Mouse (Mus musculus): Measurements from ENCODE around the gene Snap47. TPM values are rescaled to one million over a fixed set of nuclear protein-coding genes. Genes with fewer than 3 reads are reported as not detected.

Gene Snap47
- 119 and 124 TPM in 2 replicates for polyA plus RNA-seq (2015; fragmentation: Nextera tagmentation; extraction: Ambion mirVana)

DNA sequence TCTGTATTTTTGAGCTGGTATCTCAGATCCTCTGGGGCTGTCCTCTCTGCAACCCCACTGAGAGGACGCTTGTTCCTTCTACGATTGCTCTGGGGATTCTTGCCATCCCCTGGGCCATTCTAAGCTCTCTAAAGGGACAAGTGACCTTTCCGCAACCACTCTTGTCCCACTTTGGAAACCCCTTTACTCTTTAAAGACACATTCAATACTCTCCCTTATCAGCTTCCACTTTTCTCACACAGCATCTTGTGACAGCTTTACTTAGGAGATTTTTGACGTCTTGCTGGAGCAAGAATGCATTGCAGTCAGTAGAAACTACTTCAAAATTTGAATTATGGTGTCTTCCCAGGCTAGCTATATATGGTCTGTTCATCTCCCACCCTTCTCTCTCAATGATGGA lies at the start of gene Snap47:
Gene Snap47 (minus strand): TSS at position 101 of the 400 bp plus-strand sequence.
- Histone ChIP-seq H3K27me3 (ENCODE audit: insufficient read depth, low read length) (no peaks in the 10 kb centered on the region), H3K4me3 (ENCODE audit: low read length) (peak within 1 kb of the TSS; percentile 87), H3K9ac (replicated peaks; ENCODE audit: low read length) (peak within 1 kb of the TSS; percentile 87), H3K4me2 (replicated peaks; ENCODE audit: low read depth, low read length) (peak within 1 kb of the TSS; percentile 73), H3K9me3 (ENCODE audit: low read length) (no peaks in the 10 kb centered on the region), H3K27ac (ENCODE audit: low read length) (peak within 1 kb of the TSS; percentile 87), H3K36me3 (ENCODE audit: insufficient read depth, low read length) (peaks cover 34% of the 10 kb centered on the region), H3K4me1 (ENCODE audit: insufficient read depth, low read length) (peaks cover 17% of the 10 kb centered on the region)
- ATAC-seq (ENCODE audit: low FRiP score, low TSS enrichment) = no peak
- 71% methylated on average over 4 of the region's 4 CpGs for WGBS

DNA sequence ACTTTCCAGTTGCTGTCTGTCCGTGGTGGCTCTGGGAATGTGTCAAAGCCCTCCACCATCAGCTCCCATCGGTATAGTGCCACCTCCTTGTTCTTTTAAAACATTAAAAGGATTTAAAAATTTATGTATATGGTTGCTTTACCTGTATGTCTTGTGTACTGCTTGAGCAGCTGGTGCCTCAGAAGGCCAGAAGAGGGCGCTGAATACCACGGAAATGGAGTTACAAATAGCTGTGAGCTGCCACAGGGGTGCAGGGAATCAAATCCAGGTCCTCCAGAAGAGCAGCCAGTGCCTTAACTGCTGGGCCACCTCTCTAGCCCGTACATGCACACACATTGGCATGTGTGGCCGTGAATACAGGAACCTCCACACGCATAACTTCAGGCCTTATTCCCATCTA lies 46.8 kb upstream of the Snap47 start:
- WGBS = 92% methylated on average over 7 of the region's 7 CpGs
- Histone ChIP-seq H3K4me3 (ENCODE audit: low read length) (no peak overlapping the region), H3K9me3 (ENCODE audit: low read length) (no peaks in the 10 kb centered on the region; the same call in 1 of the 2 replicates), H3K36me3 (ENCODE audit: insufficient read depth, low read length) (peaks cover 96% of the 10 kb centered on the region), H3K4me1 (ENCODE audit: insufficient read depth, low read length) (no peaks in the 10 kb centered on the region), H3K27me3 (ENCODE audit: insufficient read depth, low read length) (no peaks in the 10 kb centered on the region), H3K9ac (replicated peaks; ENCODE audit: low read length) (no peak overlapping the region), H3K4me2 (replicated peaks; ENCODE audit: low read depth, low read length) (no peak overlapping the region), H3K27ac (ENCODE audit: low read length) (no peak overlapping the region)
- no peak for ATAC-seq (ENCODE audit: low FRiP score, low TSS enrichment)

DNA sequence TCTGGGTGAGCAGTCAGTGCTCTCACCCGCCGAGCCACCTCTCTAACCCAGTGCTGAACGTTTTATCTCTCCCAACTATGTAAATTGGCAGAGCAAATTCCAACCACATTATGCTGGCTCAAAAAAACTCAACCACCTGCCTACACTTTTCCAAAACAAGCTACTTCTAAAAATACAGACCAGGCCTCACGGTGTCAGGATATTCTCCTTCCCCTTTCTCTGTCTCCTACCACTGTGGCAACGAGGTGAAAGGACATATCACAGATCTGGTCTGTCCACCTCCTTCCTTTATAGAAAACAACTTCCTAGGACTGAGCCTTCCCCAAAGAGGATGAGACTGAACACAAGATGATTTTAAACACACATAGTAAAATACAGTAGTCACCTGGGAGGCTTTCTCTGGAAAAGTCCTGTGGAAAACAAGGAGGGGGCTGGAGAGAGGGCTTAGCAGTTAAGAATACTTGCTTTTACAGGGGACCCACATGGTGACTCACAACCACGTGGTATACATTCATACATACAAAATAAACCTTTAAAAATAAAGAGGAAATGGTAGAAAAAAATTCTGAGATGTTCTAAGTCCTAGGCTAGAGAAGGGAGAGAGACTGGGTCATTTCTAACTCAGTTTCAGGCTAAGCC lies 45.8 kb upstream of the Snap47 start:
- no peak overlapping the region for H3K4me2 ChIP-seq (replicated peaks; ENCODE audit: low read depth, low read length)
- no peak for ATAC-seq (ENCODE audit: low FRiP score, low TSS enrichment)
- 84% methylated on average over 6 of the region's 6 CpGs for WGBS
- peaks cover 96% of the 10 kb centered on the region for H3K36me3 ChIP-seq (ENCODE audit: insufficient read depth, low read length)
- H3K4me1 ChIP-seq (ENCODE audit: insufficient read depth, low read length) = no peaks in the 10 kb centered on the region
- no peak overlapping the region for H3K4me3 ChIP-seq (ENCODE audit: low read length)
- no peak overlapping the region for H3K27ac ChIP-seq (ENCODE audit: low read length)
- H3K27me3 ChIP-seq (ENCODE audit: insufficient read depth, low read length) = no peaks in the 10 kb centered on the region
- H3K9me3 ChIP-seq (ENCODE audit: low read length) = no peaks in the 10 kb centered on the region; the same call in 1 of the 2 replicates
- no peak overlapping the region for H3K9ac ChIP-seq (replicated peaks; ENCODE audit: low read length)

DNA sequence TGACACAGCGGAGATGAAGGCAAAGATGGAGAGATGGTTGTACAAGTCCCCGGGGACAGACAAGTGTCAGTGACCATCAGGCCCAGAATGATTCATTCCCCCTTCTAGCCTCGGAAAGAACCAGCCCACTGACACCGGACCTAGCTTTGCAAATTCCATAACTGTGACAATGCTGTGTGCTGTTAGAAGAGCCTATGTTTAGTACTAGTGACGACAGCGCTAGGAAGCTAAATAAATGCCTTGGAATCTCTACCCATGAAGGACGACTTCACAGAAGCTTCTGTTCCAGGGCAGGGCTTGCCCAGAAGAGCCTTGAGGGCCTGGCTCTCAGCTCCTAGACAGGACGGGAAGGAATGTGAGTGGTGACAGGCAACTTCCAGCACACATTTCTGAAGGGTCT lies 35.2 kb upstream of the Snap47 start:
- Histone ChIP-seq H3K4me2 (replicated peaks; ENCODE audit: low read depth, low read length) (no peak overlapping the region), H3K27ac (ENCODE audit: low read length) (no peak overlapping the region), H3K4me1 (ENCODE audit: insufficient read depth, low read length) (no peaks in the 10 kb centered on the region), H3K9ac (replicated peaks; ENCODE audit: low read length) (no peak overlapping the region), H3K27me3 (ENCODE audit: insufficient read depth, low read length) (no peaks in the 10 kb centered on the region), H3K36me3 (ENCODE audit: insufficient read depth, low read length) (peaks cover 42% of the 10 kb centered on the region), H3K9me3 (ENCODE audit: low read length) (no peaks in the 10 kb centered on the region), H3K4me3 (ENCODE audit: low read length) (no peak overlapping the region)
- ATAC-seq (ENCODE audit: low FRiP score, low TSS enrichment) = no peak
- 85% methylated on average over 8 of the region's 8 CpGs for whole genome bisulfite sequencing

DNA sequence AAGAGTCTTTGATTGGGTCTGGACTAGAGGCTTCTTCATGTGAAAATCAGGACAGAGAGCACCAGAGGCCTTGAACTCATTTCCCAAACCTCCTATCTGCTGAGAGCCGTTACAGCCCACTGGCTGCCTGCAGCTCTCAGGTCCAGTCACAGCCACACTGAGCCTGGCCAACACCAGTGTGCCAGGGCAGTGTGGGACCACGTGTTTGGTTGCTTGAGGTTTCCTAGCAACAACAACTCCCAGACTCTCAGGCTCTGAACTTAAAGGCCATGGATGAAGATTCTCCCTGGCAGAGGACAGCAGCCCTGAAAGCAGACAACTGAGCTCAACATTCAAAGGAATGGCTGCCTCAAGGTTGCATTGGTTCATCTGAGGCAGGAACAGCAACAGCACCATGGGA lies 34.7 kb upstream of the Snap47 start:
- Histone ChIP-seq H3K27ac (ENCODE audit: low read length) (no peak overlapping the region), H3K4me3 (ENCODE audit: low read length) (no peak overlapping the region), H3K27me3 (ENCODE audit: insufficient read depth, low read length) (no peaks in the 10 kb centered on the region), H3K4me1 (ENCODE audit: insufficient read depth, low read length) (no peaks in the 10 kb centered on the region), H3K9me3 (ENCODE audit: low read length) (no peaks in the 10 kb centered on the region), H3K4me2 (replicated peaks; ENCODE audit: low read depth, low read length) (no peak overlapping the region), H3K36me3 (ENCODE audit: insufficient read depth, low read length) (peaks cover 37% of the 10 kb centered on the region), H3K9ac (replicated peaks; ENCODE audit: low read length) (no peak overlapping the region)
- ATAC-seq (ENCODE audit: low FRiP score, low TSS enrichment) = no peak
- WGBS = 56% methylated on average over 2 of the region's 2 CpGs

DNA sequence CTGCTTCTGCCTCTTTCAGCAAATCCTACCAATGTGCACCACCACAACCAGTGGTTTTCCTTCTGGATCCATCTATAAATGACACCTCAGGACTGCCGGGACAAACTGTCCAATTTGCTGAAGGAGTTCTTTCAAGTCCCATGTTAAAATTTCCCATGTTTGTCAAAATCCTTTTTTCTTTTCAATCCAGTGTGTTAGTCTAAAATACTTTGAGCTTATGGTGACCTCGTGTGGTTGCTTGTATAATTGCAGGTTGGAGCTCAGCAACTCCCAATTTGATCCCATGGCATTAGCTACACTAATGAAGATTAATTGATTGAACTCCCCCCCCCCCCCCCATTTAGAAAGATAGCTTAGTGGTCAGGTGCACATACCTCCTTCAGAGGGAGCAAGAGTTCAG lies 32.2 kb upstream of the Snap47 start:
- H3K4me2 ChIP-seq (replicated peaks; ENCODE audit: low read depth, low read length) = no peak overlapping the region
- no peaks in the 10 kb centered on the region for H3K4me1 ChIP-seq (ENCODE audit: insufficient read depth, low read length)
- no peak for ATAC-seq (ENCODE audit: low FRiP score, low TSS enrichment)
- no peak overlapping the region for H3K4me3 ChIP-seq (ENCODE audit: low read length)
- H3K9ac ChIP-seq (replicated peaks; ENCODE audit: low read length) = no peak overlapping the region
- H3K36me3 ChIP-seq (ENCODE audit: insufficient read depth, low read length) = peaks cover 24% of the 10 kb centered on the region
- no peak overlapping the region for H3K27ac ChIP-seq (ENCODE audit: low read length)
- 8% methylated on average over 2 of the region's 2 CpGs for WGBS
- no peaks in the 10 kb centered on the region for H3K9me3 ChIP-seq (ENCODE audit: low read length)
- H3K27me3 ChIP-seq (ENCODE audit: insufficient read depth, low read length) = no peaks in the 10 kb centered on the region

- no peaks in the 10 kb centered on the region for H3K36me3 ChIP-seq (ENCODE audit: insufficient read depth, low read length)
- H3K4me2 ChIP-seq (replicated peaks; ENCODE audit: low read depth, low read length) = no peak overlapping the region
- no peak overlapping the region for H3K4me3 ChIP-seq (ENCODE audit: low read length)
- H3K4me1 ChIP-seq (ENCODE audit: insufficient read depth, low read length) = no peaks in the 10 kb centered on the region
- no peaks in the 10 kb centered on the region for H3K27me3 ChIP-seq (ENCODE audit: insufficient read depth, low read length)
- H3K9ac ChIP-seq (replicated peaks; ENCODE audit: low read length) = no peak overlapping the region
- H3K9me3 ChIP-seq (ENCODE audit: low read length) = no peaks in the 10 kb centered on the region
- WGBS = 66% methylated on average over 6 of the region's 6 CpGs
- no peak overlapping the region for H3K27ac ChIP-seq (ENCODE audit: low read length)
- no peak for ATAC-seq (ENCODE audit: low FRiP score, low TSS enrichment)
Measured at GRCm38 (mm10) chr11:59477240-59477639, 26.3 kb upstream of the Snap47 start.

DNA sequence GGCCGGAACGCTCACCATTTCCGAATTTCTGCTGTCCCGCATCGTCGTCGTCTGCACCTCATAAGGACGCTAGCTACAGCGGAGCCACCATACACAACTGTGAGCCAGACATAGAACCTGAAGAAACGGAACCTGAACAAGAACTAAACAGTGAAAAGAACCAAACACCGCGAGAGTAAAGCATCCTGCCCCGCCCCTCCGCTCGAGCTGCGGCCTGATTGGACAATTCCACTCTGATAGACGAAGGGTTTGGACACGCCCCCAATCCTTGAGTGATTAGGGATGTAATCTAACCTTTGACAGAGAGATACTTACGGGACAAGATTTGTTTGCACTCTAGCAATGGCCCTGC lies 21.3 kb upstream of the Snap47 start, which contains the start of gene Zfp867:
Gene Zfp867 (minus strand): TSS at position 149 of the 352 bp plus-strand sequence.
- Histone ChIP-seq H3K9me3 (ENCODE audit: low read length) (no peaks in the 10 kb centered on the region), H3K9ac (replicated peaks; ENCODE audit: low read length) (peak within 1 kb of the TSS; percentile 94), H3K27me3 (ENCODE audit: insufficient read depth, low read length) (no peaks in the 10 kb centered on the region), H3K27ac (ENCODE audit: low read length) (peak within 1 kb of the TSS; percentile 82), H3K36me3 (ENCODE audit: insufficient read depth, low read length) (no peaks in the 10 kb centered on the region), H3K4me3 (ENCODE audit: low read length) (peak within 1 kb of the TSS; percentile 92), H3K4me2 (replicated peaks; ENCODE audit: low read depth, low read length) (peak within 1 kb of the TSS; percentile 91), H3K4me1 (ENCODE audit: insufficient read depth, low read length) (0 out of 2 replicates have a peak, but pooled peaks cover 8% of the 10 kb centered on the region)
- 0% methylated on average over 19 of the region's 19 CpGs for WGBS
- ATAC-seq (ENCODE audit: low FRiP score, low TSS enrichment) = peak; percentile 88

DNA sequence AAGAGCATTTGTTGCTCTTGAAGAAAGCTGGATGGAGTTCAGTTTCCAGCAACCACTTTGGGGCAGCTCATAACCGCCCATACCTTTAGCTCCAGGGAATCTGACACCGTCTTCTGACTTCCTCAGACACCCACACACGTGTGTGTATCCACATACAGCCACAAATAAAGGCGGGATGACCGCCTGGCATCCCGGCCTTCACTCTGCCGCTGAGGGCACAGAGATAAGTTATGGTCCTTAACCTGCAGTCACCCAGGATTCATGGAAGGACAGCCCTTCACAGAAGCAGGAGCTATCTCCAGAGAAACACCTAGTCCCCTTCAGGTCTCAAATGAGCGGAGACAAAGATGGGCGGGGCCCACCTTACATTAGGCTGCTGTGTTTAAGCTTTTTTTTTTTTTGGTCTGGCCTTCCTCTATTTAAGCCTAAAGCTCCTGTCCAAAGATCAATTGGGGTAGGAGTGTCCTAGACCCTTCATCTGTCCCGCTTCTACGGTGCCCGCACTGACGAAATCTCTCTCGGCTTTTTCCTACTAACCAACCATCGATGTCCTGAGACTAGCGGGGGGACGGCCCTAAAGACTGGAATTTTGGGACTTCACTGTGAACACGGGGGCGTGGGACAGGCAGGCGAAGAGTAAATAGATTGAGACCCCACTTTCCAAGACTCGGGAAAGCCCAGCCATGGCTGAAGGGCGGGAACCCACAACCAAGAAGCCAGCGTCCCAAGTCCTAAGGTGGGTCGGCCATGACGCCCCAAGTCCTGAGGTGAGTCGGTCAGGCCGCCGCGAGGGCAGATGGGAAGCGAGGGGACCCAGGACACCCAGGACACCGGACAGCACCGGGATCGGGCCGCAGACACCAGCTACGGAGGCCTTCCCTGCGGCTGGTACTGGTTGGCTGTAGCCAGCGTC lies 20.7 kb upstream of the Snap47 start:
- ATAC-seq (ENCODE audit: low FRiP score, low TSS enrichment) = peak; percentile 78
- Histone ChIP-seq H3K4me2 (replicated peaks; ENCODE audit: low read depth, low read length) (peak overlapping the region; percentile 91), H3K27me3 (ENCODE audit: insufficient read depth, low read length) (no peaks in the 10 kb centered on the region), H3K36me3 (ENCODE audit: insufficient read depth, low read length) (no peaks in the 10 kb centered on the region), H3K4me1 (ENCODE audit: insufficient read depth, low read length) (0 out of 2 replicates have a peak, but pooled peaks cover 8% of the 10 kb centered on the region), H3K27ac (ENCODE audit: low read length) (peak overlapping the region; percentile 82), H3K9ac (replicated peaks; ENCODE audit: low read length) (peak overlapping the region; percentile 94), H3K9me3 (ENCODE audit: low read length) (no peaks in the 10 kb centered on the region), H3K4me3 (ENCODE audit: low read length) (peak overlapping the region; percentile 92)
- 3% methylated on average over 37 of the region's 37 CpGs for WGBS

DNA sequence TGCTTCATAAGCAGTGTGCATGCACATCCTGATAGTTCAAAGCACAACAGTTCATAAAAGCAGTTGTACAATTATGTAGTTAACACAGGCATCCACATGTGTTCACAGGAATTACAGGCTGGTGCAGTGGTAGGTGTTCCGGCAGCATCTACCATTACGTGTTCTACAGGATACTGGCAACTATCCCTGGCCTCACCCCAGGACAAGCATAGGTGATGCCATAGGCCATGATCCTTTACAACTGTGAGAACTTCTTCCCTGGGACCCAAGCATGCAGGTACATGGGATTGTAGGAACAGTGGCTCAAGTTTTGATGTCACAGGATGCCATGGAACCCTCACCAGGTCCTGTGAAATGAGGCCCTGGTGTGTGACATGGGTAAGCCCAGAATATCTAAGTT lies 9.5 kb upstream of the Snap47 start:
- 96% methylated on average over 2 of the region's 2 CpGs for WGBS
- no peak for ATAC-seq (ENCODE audit: low FRiP score, low TSS enrichment)
- H3K9me3 ChIP-seq (ENCODE audit: low read length) = peaks cover 20% of the 10 kb centered on the region
- H3K9ac ChIP-seq (replicated peaks; ENCODE audit: low read length) = no peak overlapping the region
- H3K4me3 ChIP-seq (ENCODE audit: low read length) = no peak overlapping the region
- H3K4me2 ChIP-seq (replicated peaks; ENCODE audit: low read depth, low read length) = no peak overlapping the region
- H3K27ac ChIP-seq (ENCODE audit: low read length) = no peak overlapping the region
- no peaks in the 10 kb centered on the region for H3K27me3 ChIP-seq (ENCODE audit: insufficient read depth, low read length)
- peaks cover 48% of the 10 kb centered on the region for H3K36me3 ChIP-seq (ENCODE audit: insufficient read depth, low read length)
- no peaks in the 10 kb centered on the region; the same call in 1 of the 2 replicates for H3K4me1 ChIP-seq (ENCODE audit: insufficient read depth, low read length)
